Mouse (Mus musculus) intestine, embryonic 16.5 days (tissue): ENCODE results near the gene Fis1. TPM values are rescaled to one million over a fixed set of nuclear protein-coding genes. Genes with fewer than 3 reads are reported as not detected.

Source experiments
- ATAC-seq: fragments of 200-750 bp; cut with Nextera tagmentation; 2 replicates; pipeline ENCODE4 v1.8.0; 2017; ENCODE audit warnings: moderate TSS enrichment, moderate library complexity
- H3K27ac ChIP-seq: fragments of 300-500 bp; sonication (generic); 2 replicates; pipeline ENCODE4 v1.5.1; 2014; ENCODE audit warnings: mild to moderate bottlenecking, low read length
- H3K27me3 ChIP-seq: fragments of 300-500 bp; sonication (generic); replicated peaks from 2 replicates; pipeline ENCODE4 v1.6.1; 2014; ENCODE audit warnings: low read length, control low read depth, mixed read lengths; ENCODE audit not compliant: control insufficient read depth, insufficient read depth
- H3K36me3 ChIP-seq: fragments of 300-500 bp; sonication (generic); 2 replicates; pipeline ENCODE4 v1.6.1; 2014; ENCODE audit warnings: low read length, control low read depth; ENCODE audit not compliant: control insufficient read depth, insufficient read depth
- H3K4me1 ChIP-seq: fragments of 300-500 bp; sonication (generic); 2 replicates; pipeline ENCODE4 v1.6.1; 2014; ENCODE audit warnings: low read length, control low read depth, mixed read lengths; ENCODE audit not compliant: control insufficient read depth, insufficient read depth
- H3K4me2 ChIP-seq: fragments of 300-500 bp; sonication (generic); 2 replicates; pipeline ENCODE4 v1.6.1; 2014; ENCODE audit warnings: low read depth, low read length, control low read depth
- H3K4me3 ChIP-seq: fragments of 300-500 bp; sonication (generic); 2 replicates; pipeline ENCODE4 v1.5.1; 2014; ENCODE audit warnings: mild to moderate bottlenecking, low read length
- H3K9ac ChIP-seq: fragments of 300-500 bp; sonication (generic); 2 replicates; pipeline ENCODE4 v1.6.1; 2014; ENCODE audit warnings: low read depth, low read length
- H3K9me3 ChIP-seq: fragments of 300-500 bp; sonication (generic); 2 replicates; pipeline ENCODE4 v1.6.1; 2016; ENCODE audit warnings: low read length, control low read depth; ENCODE audit not compliant: control insufficient read depth
- WGBS: fragments of 180-500 bp; shearing (Covaris S2); extraction: QIAGEN DNeasy Blood & Tissue Kit; methylation state at CpG from one replicate; pipeline ENCODE4 v1.1.7; 2014; 5-methylcytosine and 5-hydroxymethylcytosine counted together
- polyA plus RNA-seq: library from polyadenylated mRNA; unstranded; fragments of >200 nt; fragmentation: Nextera tagmentation; extraction: Ambion mirVana; gene quantifications from 2 replicates; pipeline ENCODE4 v1.2.1, GENCODE M21; 2015

Fis1 gene
- polyA plus RNA-seq, 1 experiment from 2014 or later = 281 TPM

- no peak for ATAC-seq
- WGBS = 89% methylated on average over 6 of the region's 6 CpGs
- Histone ChIP-seq H3K9ac (no peak overlapping the region), H3K27ac (no peak overlapping the region), H3K4me2 (no peak overlapping the region), H3K4me3 (no peak overlapping the region), H3K36me3 (no peaks in the 10 kb centered on the region), H3K27me3 (no peaks in the 10 kb centered on the region), H3K9me3 (no peaks in the 10 kb centered on the region), H3K4me1 (peaks cover 8% of the 10 kb centered on the region; the same call in 1 of the 2 replicates)
Observed at GRCm38 (mm10) chr5:136950521-136950920, 2.6 kb upstream of the Fis1 start.

GRCm38 (mm10) chr5:136952153-136952552 is 922 bp upstream of the Fis1 start:
- 76% methylated on average over 4 of the region's 4 CpGs for WGBS
- Histone ChIP-seq H3K36me3 (no peaks in the 10 kb centered on the region), H3K4me3 (no peak overlapping the region), H3K9ac (no peak overlapping the region), H3K4me1 (peaks cover 8% of the 10 kb centered on the region; the same call in 1 of the 2 replicates), H3K9me3 (no peaks in the 10 kb centered on the region), H3K27ac (no peak overlapping the region), H3K4me2 (no peak overlapping the region), H3K27me3 (no peaks in the 10 kb centered on the region)
- no peak for ATAC-seq

GRCm38 (mm10) chr5:136953440-136953951 is 421 bp downstream of the Fis1 start:
- Histone ChIP-seq H3K9me3 (no peaks in the 10 kb centered on the region), H3K36me3 (no peaks in the 10 kb centered on the region), H3K27me3 (no peaks in the 10 kb centered on the region), H3K4me3 (peak overlapping the region; percentile 69), H3K9ac (peak overlapping the region; percentile 77), H3K27ac (peak overlapping the region; percentile 67), H3K4me2 (peak overlapping the region; percentile 53), H3K4me1 (peaks cover 8% of the 10 kb centered on the region; the same call in 1 of the 2 replicates)
- peak; percentile 53 for ATAC-seq
- WGBS = 1% methylated on average over 12 of the region's 12 CpGs

GRCm38 (mm10) chr5:136955622-136956021 is 2.5 kb downstream of the Fis1 start:
- Histone ChIP-seq H3K4me3 (no peak overlapping the region), H3K4me1 (peaks cover 11% of the 10 kb centered on the region), H3K9me3 (no peaks in the 10 kb centered on the region), H3K27me3 (no peaks in the 10 kb centered on the region), H3K9ac (no peak overlapping the region), H3K36me3 (no peaks in the 10 kb centered on the region), H3K27ac (no peak overlapping the region), H3K4me2 (no peak overlapping the region)
- WGBS = 82% methylated on average over 4 of the region's 4 CpGs
- ATAC-seq = no peak

- Histone ChIP-seq H3K4me2 (no peak overlapping the region), H3K9ac (no peak overlapping the region), H3K4me3 (no peak overlapping the region), H3K9me3 (no peaks in the 10 kb centered on the region), H3K36me3 (no peaks in the 10 kb centered on the region), H3K27ac (peak overlapping the region; percentile 68), H3K27me3 (no peaks in the 10 kb centered on the region), H3K4me1 (peaks cover 17% of the 10 kb centered on the region)
- ATAC-seq = no peak
- WGBS = 60% methylated on average over 1 of the region's 1 CpGs
Observed at GRCm38 (mm10) chr5:136957250-136957649, 4.2 kb downstream of the Fis1 start.

GRCm38 (mm10) chr5:136958991-136959605 is 6.0 kb downstream of the Fis1 start:
- peak; percentile 65 for ATAC-seq
- H3K4me1 ChIP-seq = peaks cover 26% of the 10 kb centered on the region
- peak overlapping the region; percentile 94 for H3K27ac ChIP-seq
- peak overlapping the region; percentile 46; the same call in 1 of the 2 replicates for H3K9ac ChIP-seq
- H3K9me3 ChIP-seq = no peaks in the 10 kb centered on the region
- 33% methylated on average over 5 of the region's 5 CpGs for WGBS
- H3K36me3 ChIP-seq = peaks cover 1% of the 10 kb centered on the region; the same call in 1 of the 2 replicates
- H3K27me3 ChIP-seq = no peaks in the 10 kb centered on the region
- H3K4me3 ChIP-seq = no peak overlapping the region
- H3K4me2 ChIP-seq = peak overlapping the region; percentile 27

GRCm38 (mm10) chr5:136960053-136960452 is 7.0 kb downstream of the Fis1 start:
- Histone ChIP-seq H3K27ac (peak overlapping the region; percentile 39; the same call in 1 of the 2 replicates), H3K27me3 (no peaks in the 10 kb centered on the region), H3K36me3 (peaks cover 3% of the 10 kb centered on the region; the same call in 1 of the 2 replicates), H3K4me1 (peaks cover 31% of the 10 kb centered on the region), H3K4me3 (no peak overlapping the region), H3K4me2 (no peak overlapping the region), H3K9me3 (no peaks in the 10 kb centered on the region), H3K9ac (no peak overlapping the region)
- ATAC-seq = no peak
- WGBS = 88% methylated on average over 6 of the region's 6 CpGs

GRCm38 (mm10) chr5:136961334-136961982 is 8.4 kb downstream of the Fis1 start:
- H3K4me2 ChIP-seq = peak overlapping the region; percentile 81
- H3K27ac ChIP-seq = peak overlapping the region; percentile 88
- H3K4me1 ChIP-seq = peaks cover 42% of the 10 kb centered on the region
- WGBS = 29% methylated on average over 5 of the region's 5 CpGs
- no peaks in the 10 kb centered on the region for H3K9me3 ChIP-seq
- peak overlapping the region; percentile 77 for H3K4me3 ChIP-seq
- ATAC-seq = peak; percentile 1; the same call in 1 of the 2 replicates
- peak overlapping the region; percentile 88 for H3K9ac ChIP-seq
- no peaks in the 10 kb centered on the region for H3K27me3 ChIP-seq
- H3K36me3 ChIP-seq = peaks cover 3% of the 10 kb centered on the region; the same call in 1 of the 2 replicates

- Histone ChIP-seq H3K36me3 (peaks cover 3% of the 10 kb centered on the region; the same call in 1 of the 2 replicates), H3K4me1 (peaks cover 48% of the 10 kb centered on the region), H3K27ac (peak overlapping the region; percentile 88), H3K4me2 (peak overlapping the region; percentile 81), H3K9ac (peak overlapping the region; percentile 88), H3K27me3 (no peaks in the 10 kb centered on the region), H3K9me3 (no peaks in the 10 kb centered on the region), H3K4me3 (peak overlapping the region; percentile 77)
- under 1% methylated on average over 20 of the region's 20 CpGs for WGBS
- peak; percentile 79 for ATAC-seq
Observed at GRCm38 (mm10) chr5:136961983-136962461, 8.9 kb downstream of the Fis1 start.
